Mouse (Mus musculus): ENCODE results near the gene Hoxb7.

Gene Hoxb7

GRCm38 (mm10) chr11:96338957-96339855 lies 52.8 kb downstream of the Hoxb7 start:
- in situ Hi-C loops (cut with MboI; ENCODE audit: low pct_unique_long_range_greater_than_20kb in 1 of 2, low sequenced_read_pairs in 2 of 2, unreplicated experiment in 1 of 2): loop anchor here (5.0 to 25.0 kb wide), 2 partner anchors 42 to 673 kb away; partner anchors contain the start of gene Sp6 (in 1 of the 2)
